Mouse (Mus musculus) hindbrain, embryonic 14.5 days (tissue): ENCODE data around the gene Ank. TPM values are rescaled to one million over a fixed set of nuclear protein-coding genes. Genes with fewer than 3 reads are reported as not detected.
"Not testable (repeated sequence)": the region's sequence is repeated elsewhere in the genome, so short reads cannot be mapped to it uniquely, and the experiment has no call there.

ENCODE experiments used
- ATAC-seq: fragments of 200-750 bp; cut with Nextera tagmentation; 2 replicates; pipeline ENCODE4 v1.8.0; 2017; ENCODE audit warnings: moderate number of reproducible peaks, mild to moderate bottlenecking, moderate TSS enrichment, moderate library complexity; ENCODE audit not compliant: low FRiP score
- DNase-seq: peaks from one replicate; pipeline ENCODE4 v3.0.0-alpha.2; 2015; ENCODE audit warnings: low spot score
- H3K27ac ChIP-seq: fragments of 300-500 bp; sonication (generic); 2 replicates; pipeline ENCODE4 v1.5.1; 2014; ENCODE audit warnings: mild to moderate bottlenecking, moderate library complexity
- H3K27me3 ChIP-seq: fragments of 300-500 bp; sonication (generic); 2 replicates; pipeline ENCODE4 v1.6.1; 2014; ENCODE audit warnings: mild to moderate bottlenecking, low read length, mixed read lengths; ENCODE audit not compliant: control insufficient read depth, insufficient read depth
- H3K36me3 ChIP-seq: fragments of 300-500 bp; sonication (generic); replicated peaks from 2 replicates; pipeline ENCODE4 v1.6.1; 2014; ENCODE audit not compliant: control insufficient read depth, insufficient read depth
- H3K4me1 ChIP-seq: fragments of 300-500 bp; sonication (generic); replicated peaks from 2 replicates; pipeline ENCODE4 v1.6.1; 2014; ENCODE audit warnings: antibody characterized with exemption, low read length, mixed read lengths; ENCODE audit not compliant: control insufficient read depth, insufficient read depth
- H3K4me2 ChIP-seq: fragments of 300-500 bp; sonication (generic); replicated peaks from 2 replicates; pipeline ENCODE4 v1.6.1; 2014; ENCODE audit warnings: mild to moderate bottlenecking, moderate library complexity
- H3K4me3 ChIP-seq: fragments of 300-500 bp; sonication (generic); replicated peaks from 2 replicates; pipeline ENCODE4 v1.5.1; 2014; ENCODE audit warnings: mild to moderate bottlenecking, low read length
- H3K9ac ChIP-seq: fragments of 300-500 bp; sonication (generic); 2 replicates; pipeline ENCODE4 v1.6.1; 2014
- H3K9me3 ChIP-seq: fragments of 300-500 bp; sonication (generic); 2 replicates; pipeline ENCODE4 v1.6.1; 2016; ENCODE audit warnings: low read length; ENCODE audit not compliant: control insufficient read depth
- WGBS: fragments of 180-500 bp; shearing (Covaris S2); extraction: QIAGEN DNeasy Blood & Tissue Kit; methylation state at CpG from one replicate; pipeline ENCODE4 v1.1.7; 2014; 5-methylcytosine and 5-hydroxymethylcytosine counted together
- polyA plus RNA-seq: library from polyadenylated mRNA; unstranded; fragments of >200 nt; fragmentation: Nextera tagmentation; extraction: Ambion mirVana; gene quantifications from 2 replicates; pipeline ENCODE4 v1.2.1, GENCODE M21; 2014

Ank gene
- polyA plus RNA-seq, 1 experiment from 2014 or later = 18.6 TPM

DNA sequence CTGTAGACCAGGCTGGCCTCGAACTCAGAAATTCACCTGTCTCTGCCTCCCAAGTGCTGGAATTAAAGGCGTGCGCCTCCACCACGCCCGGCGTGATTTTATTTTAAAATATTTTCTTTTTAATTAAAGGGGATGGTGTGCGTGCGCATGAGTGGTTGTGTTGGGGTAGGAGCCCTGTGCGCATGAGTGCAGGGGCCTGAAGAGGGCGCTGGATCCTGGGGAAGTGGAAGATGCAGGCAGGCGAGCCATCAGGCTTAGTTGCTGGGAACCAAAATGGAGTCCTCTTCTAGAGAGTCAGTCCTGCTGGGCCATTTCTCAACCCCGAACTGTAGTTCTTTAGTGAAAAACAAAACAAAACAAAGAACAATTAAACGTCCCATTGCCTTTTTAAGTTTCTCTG lies 2.6 kb upstream of the Ank start:
- H3K27me3 ChIP-seq = no peaks in the 10 kb centered on the region
- no peaks in the 10 kb centered on the region for H3K9me3 ChIP-seq
- H3K4me1 ChIP-seq = peaks cover 33% of the 10 kb centered on the region
- ATAC-seq (no peak), DNase-seq (no peak)
- H3K4me2 ChIP-seq = no peak overlapping the region
- no peak overlapping the region for H3K4me3 ChIP-seq
- WGBS = 95% methylated on average over 13 of the region's 13 CpGs
- H3K9ac ChIP-seq = no peak overlapping the region
- H3K36me3 ChIP-seq = no peaks in the 10 kb centered on the region
- no peak overlapping the region for H3K27ac ChIP-seq

DNA sequence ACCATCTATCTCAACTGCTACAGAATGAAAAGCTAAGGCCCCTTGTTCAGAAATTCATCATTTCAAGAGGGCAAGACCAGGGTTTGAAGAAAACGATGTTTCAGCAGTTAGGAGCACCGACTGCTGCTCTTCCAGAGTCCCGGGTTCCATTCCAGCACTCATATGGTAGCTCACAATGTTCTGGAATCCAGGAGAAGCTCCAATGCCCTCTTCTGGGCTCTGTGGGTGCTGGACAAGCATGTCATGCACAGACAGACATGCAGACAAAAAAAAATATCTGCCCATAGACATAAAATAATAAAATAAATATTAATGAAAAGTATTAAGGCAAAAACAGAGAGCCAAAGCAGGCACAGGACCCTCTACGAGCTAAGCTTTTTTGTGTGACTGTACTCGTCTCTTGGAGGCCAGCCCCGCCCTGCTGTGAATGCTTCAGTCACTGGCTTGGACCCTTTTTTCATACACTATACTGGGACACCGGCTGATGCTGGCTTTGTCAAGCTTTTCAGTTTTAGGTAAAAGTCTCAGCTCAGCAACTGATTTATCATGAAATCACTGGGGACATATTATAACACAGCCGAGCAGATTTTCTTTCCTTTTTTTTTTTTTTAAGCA lies 979 bp upstream of the Ank start:
- Histone ChIP-seq H3K9ac (peak overlapping the region; percentile 94), H3K27ac (peak overlapping the region; percentile 97), H3K9me3 (no peaks in the 10 kb centered on the region), H3K4me3 (peak overlapping the region; percentile 90), H3K4me2 (peak overlapping the region; percentile 63), H3K27me3 (no peaks in the 10 kb centered on the region), H3K36me3 (no peaks in the 10 kb centered on the region), H3K4me1 (peaks cover 41% of the 10 kb centered on the region)
- 17% methylated on average over 8 of the region's 8 CpGs for WGBS
- DNase-seq (peak; percentile 63), ATAC-seq (0 out of 2 replicates have a peak, but pooled peaks have one; percentile 31)

DNA sequence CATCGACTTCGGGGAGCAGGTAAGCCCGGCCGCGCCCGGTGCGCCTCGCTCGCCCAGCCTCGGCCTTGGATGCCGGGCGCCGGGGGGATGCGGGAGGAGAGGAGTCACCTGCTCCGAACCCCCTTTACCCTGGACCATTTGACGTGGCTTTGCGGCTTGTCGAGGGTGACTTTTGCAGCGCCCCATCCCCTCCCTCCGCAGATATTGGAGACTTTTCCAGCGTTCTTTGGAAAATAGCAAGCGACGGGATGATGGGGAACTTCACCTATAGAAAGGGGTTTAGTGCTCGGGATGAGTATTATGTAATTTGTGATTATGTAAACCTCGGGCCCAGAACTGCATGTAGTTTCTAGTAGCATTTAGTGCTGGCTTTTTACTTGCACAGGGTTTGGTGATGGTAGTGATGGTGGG lies 609 bp downstream of the Ank start:
- H3K4me3 ChIP-seq = peak overlapping the region; percentile 90
- H3K27me3 ChIP-seq = no peaks in the 10 kb centered on the region
- no peaks in the 10 kb centered on the region for H3K9me3 ChIP-seq
- peak overlapping the region; percentile 63 for H3K4me2 ChIP-seq
- peak overlapping the region; percentile 97 for H3K27ac ChIP-seq
- ATAC-seq = no peak
- peak; percentile 44 for DNase-seq
- H3K36me3 ChIP-seq = no peaks in the 10 kb centered on the region
- peaks cover 29% of the 10 kb centered on the region for H3K4me1 ChIP-seq
- peak overlapping the region; percentile 94 for H3K9ac ChIP-seq
- WGBS = 0% methylated on average over 24 of the region's 25 CpGs

DNA sequence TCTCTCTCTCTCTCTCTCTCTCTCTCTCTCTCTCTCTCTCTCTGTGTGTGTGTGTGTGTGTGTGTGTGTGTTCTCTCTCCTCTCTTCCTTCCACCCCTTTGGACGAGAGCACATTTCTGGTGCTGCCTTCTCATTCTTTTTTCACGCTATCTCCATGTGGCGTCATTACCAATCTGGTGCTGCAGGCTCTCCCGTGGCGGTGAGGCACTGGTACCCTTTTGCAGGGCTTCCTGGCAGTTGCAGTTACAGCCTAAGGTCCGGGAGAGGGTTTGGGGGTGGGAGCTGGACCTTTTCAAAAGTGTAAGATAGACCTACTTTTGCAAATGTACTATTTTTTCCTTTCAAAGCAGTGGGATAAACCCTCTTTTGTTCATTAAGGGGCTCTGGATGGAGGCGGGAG lies 1.2 kb downstream of the Ank start:
- peak overlapping the region; percentile 94 for H3K9ac ChIP-seq
- 8% methylated on average over 7 of the region's 7 CpGs for WGBS
- no peaks in the 10 kb centered on the region for H3K27me3 ChIP-seq
- H3K27ac ChIP-seq = peak overlapping the region; percentile 97
- H3K4me1 ChIP-seq = peaks cover 32% of the 10 kb centered on the region
- H3K4me2 ChIP-seq = peak overlapping the region; percentile 63
- H3K36me3 ChIP-seq = no peaks in the 10 kb centered on the region
- H3K9me3 ChIP-seq = no peaks in the 10 kb centered on the region
- H3K4me3 ChIP-seq = peak overlapping the region; percentile 90
- ATAC-seq (0 out of 2 replicates have a peak, but pooled peaks have one; percentile 7), DNase-seq (peak; percentile 47)

DNA sequence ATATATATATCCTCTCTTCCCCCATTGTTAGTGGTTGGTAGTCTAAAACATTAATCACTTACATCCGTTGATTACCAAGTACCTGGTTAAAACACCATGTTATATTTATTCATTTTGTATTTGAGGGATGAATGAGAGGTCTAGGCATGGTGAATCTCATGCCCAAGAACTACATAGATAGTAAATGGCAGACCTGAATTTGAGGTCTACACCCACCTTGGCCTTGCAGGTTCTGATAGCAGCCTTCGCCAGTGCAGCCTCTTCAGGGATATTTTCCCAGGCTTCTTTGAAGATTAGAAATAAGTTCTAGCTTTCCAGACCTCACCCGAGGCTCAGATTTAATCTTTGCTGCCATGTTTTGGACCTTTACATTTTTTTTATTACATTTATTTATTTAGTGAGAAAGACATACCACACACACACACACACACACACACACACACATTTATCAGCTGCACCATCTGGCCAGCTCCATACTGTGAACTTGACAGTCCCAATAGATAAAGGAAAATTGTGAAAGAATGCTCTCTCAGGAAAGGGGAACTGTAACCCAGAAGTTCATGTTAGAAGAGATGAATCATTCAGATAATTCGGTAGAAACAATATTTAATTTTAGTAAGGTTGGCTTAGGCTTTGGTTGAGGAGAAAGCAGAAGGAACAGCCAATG lies 2.5 kb downstream of the Ank start:
- Histone ChIP-seq H3K9me3 (no peaks in the 10 kb centered on the region), H3K27ac (no peak overlapping the region), H3K4me2 (peak overlapping the region; percentile 63), H3K27me3 (no peaks in the 10 kb centered on the region), H3K4me1 (peaks cover 34% of the 10 kb centered on the region), H3K36me3 (no peaks in the 10 kb centered on the region), H3K9ac (peak overlapping the region; percentile 39; the same call in 1 of the 2 replicates), H3K4me3 (no peak overlapping the region)
- 73% methylated on average over 4 of the region's 4 CpGs for whole genome bisulfite sequencing
- ATAC-seq (no peak), DNase-seq (no peak)

DNA sequence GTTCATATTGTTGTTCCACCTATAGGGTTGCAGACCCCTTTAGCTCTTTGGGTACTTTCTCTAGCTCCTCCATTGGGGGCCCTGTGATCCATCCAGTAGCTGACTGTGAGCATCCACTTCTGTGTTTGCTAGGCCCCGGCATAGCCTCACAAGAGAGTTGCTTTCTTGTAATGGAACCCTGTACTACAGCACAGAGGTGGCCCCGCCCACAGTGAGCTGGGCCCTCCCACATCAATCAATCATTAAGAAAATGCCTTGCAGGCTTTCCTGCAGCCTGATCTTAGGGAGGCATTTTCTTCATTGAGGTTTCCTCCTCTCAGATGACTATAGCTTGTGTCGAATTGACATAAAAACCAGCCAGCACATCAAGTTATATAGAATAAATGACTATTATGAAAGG lies 3.9 kb downstream of the Ank start:
- H3K4me3 ChIP-seq, H3K9ac ChIP-seq, H3K27me3 ChIP-seq, H3K27ac ChIP-seq, H3K9me3 ChIP-seq, DNase-seq, ATAC-seq, H3K36me3 ChIP-seq, H3K4me2 ChIP-seq: not testable (repeated sequence)
- H3K4me1 ChIP-seq = peaks cover 32% of the 10 kb centered on the region
- 59% methylated on average over 3 of the region's 3 CpGs for WGBS

DNA sequence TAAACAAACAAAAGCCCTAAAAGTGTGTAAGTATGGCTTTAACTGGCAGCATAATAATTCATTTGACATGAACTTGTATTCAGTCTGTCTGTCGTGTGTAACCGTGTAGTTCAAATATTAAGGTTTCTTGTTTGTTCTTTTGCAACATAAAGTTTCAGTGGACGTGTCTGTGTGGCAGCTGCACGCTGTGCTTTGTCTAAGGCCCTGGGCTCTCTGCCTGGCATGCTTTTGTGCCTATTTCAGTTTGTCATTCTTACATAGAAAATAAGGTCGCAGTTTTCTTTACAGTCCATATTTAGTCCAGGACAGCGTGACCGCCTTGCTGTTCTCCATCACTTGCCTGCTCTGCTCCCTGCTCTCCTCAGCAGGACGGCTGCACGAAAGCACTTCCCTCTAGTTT lies 5.8 kb downstream of the Ank start:
- H3K27ac ChIP-seq = no peak overlapping the region
- no peak overlapping the region for H3K4me3 ChIP-seq
- no peaks in the 10 kb centered on the region for H3K36me3 ChIP-seq
- no peak for ATAC-seq
- no peaks in the 10 kb centered on the region for H3K27me3 ChIP-seq
- no peaks in the 10 kb centered on the region for H3K9me3 ChIP-seq
- no peak overlapping the region for H3K4me2 ChIP-seq
- DNase-seq = no peak
- 34% methylated on average over 9 of the region's 9 CpGs for WGBS
- no peak overlapping the region for H3K9ac ChIP-seq
- H3K4me1 ChIP-seq = peaks cover 31% of the 10 kb centered on the region

DNA sequence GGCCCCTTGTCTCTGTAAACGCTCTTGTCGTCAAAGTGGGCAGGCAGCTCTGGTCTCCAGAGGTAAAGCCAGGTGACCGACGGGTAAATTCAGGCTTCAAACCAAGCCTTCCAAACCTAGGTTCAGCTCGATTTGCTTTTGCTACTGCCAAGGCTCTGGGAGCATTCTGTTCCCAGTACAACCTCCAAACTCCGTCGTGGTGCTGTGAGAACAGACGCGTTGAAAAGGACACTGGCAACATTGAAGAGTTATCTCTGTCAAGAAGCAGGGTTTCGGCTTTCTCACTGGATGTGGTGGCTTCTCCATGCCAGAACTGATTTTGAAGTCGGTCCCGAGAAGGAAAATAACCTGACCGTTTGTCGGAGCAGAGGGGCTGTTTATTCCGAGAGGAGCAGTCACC lies 9.5 kb downstream of the Ank start:
- 86% methylated on average over 15 of the region's 15 CpGs for WGBS
- Histone ChIP-seq H3K9me3 (no peaks in the 10 kb centered on the region), H3K27ac (no peak overlapping the region), H3K4me1 (peaks cover 17% of the 10 kb centered on the region), H3K27me3 (no peaks in the 10 kb centered on the region), H3K4me2 (no peak overlapping the region), H3K9ac (no peak overlapping the region), H3K36me3 (no peaks in the 10 kb centered on the region), H3K4me3 (no peak overlapping the region)
- ATAC-seq = no peak
- no peak for DNase-seq

DNA sequence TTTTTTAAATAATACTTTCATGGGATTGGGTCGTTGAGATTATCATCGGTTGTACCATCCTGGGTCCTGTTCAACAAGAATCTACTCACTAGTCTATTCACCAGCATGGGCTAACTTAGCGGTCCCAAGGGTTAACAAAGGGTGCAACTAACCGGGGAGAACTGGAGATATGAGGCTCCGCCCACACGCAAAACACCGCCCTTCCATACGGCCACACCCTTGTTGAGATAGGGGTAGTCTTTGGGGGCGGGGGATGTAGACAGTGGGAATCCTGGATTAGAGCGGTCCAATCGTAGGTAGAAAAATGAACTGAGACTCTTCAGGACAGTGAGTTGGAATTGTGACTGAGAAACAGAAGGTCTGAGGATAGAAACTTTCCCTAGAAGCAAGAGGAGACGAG lies 10.2 kb downstream of the Ank start:
- no peak overlapping the region for H3K9ac ChIP-seq
- 87% methylated on average over 12 of the region's 12 CpGs for WGBS
- DNase-seq = no peak
- no peak overlapping the region for H3K27ac ChIP-seq
- H3K4me2 ChIP-seq = no peak overlapping the region
- no peak for ATAC-seq
- H3K36me3 ChIP-seq = no peaks in the 10 kb centered on the region
- peaks cover 17% of the 10 kb centered on the region; the same call in 1 of the 2 replicates for H3K4me1 ChIP-seq
- no peak overlapping the region for H3K4me3 ChIP-seq
- H3K27me3 ChIP-seq = no peaks in the 10 kb centered on the region
- H3K9me3 ChIP-seq = no peaks in the 10 kb centered on the region
